8 mouse cellular contexts compared by ENCODE assay signal in genomic region chr3:68492513-68492912, GRCm38 (mm10).
A peak's percentile ranks its signal among the peaks of the same experiment; 100 is the strongest.
DNase-seq lines count a peak whose midpoint lies in the region; ATAC-seq and TF ChIP-seq lines count a peak whose summit lies in the region.

No protein-coding gene starts in this region.

- no peaks in the 10 kb centered on the region for H3K36me3 ChIP-seq in forebrain, embryonic 13.5 days (ENCODE audit: poor library complexity, severe bottlenecking)
- no peaks in the 10 kb centered on the region for H3K36me3 ChIP-seq in intestine, embryonic 16.5 days (ENCODE audit: control insufficient read depth, insufficient read depth, low read length)
- H3K36me3 ChIP-seq in lung, embryonic 14.5 days (ENCODE audit: insufficient read depth), result no peaks in the 10 kb centered on the region

- H3K4me3 ChIP-seq in forebrain, embryonic 13.5 days, result no peak overlapping the region
- peak overlapping the region; percentile 80 for H3K4me3 ChIP-seq in intestine, embryonic 16.5 days (ENCODE audit: low read length)
- H3K4me3 ChIP-seq in lung, embryonic 14.5 days (ENCODE audit: low read depth, low read length), result peak overlapping the region; percentile 77

- no peak for TF ChIP-seq CTCF in lung, embryonic 14.5 days (IDR thresholded peaks at IDR 0.05; ENCODE audit: low read depth)

- H3K9me3 ChIP-seq in forebrain, embryonic 13.5 days (replicated peaks), result no peaks in the 10 kb centered on the region
- no peaks in the 10 kb centered on the region for H3K9me3 ChIP-seq in intestine, embryonic 16.5 days (ENCODE audit: control insufficient read depth, low read length)
- no peaks in the 10 kb centered on the region for H3K9me3 ChIP-seq in lung, embryonic 14.5 days (ENCODE audit: low read depth, low read length)

- WGBS in forebrain, embryonic 13.5 days, result 26% methylated on average over 3 of the region's 3 CpGs
- 24% methylated on average over 3 of the region's 3 CpGs for WGBS in intestine, embryonic 16.5 days
- 27% methylated on average over 3 of the region's 3 CpGs for WGBS in lung, embryonic 14.5 days

- H3K27ac ChIP-seq in forebrain, embryonic 13.5 days, result no peak overlapping the region; the same call in 1 of the 2 replicates
- peak overlapping the region; percentile 97 for H3K27ac ChIP-seq in intestine, embryonic 16.5 days (ENCODE audit: low read length)
- peak overlapping the region; percentile 98 for H3K27ac ChIP-seq in lung, embryonic 14.5 days (ENCODE audit: low read depth)

- H3K9ac ChIP-seq in forebrain, embryonic 13.5 days, result no peak overlapping the region
- peak overlapping the region; percentile 93; the same call in 1 of the 2 replicates for H3K9ac ChIP-seq in intestine, embryonic 16.5 days (ENCODE audit: low read depth, low read length)
- H3K9ac ChIP-seq in lung, embryonic 14.5 days, result no peak overlapping the region

- H3K27me3 ChIP-seq in forebrain, embryonic 13.5 days, result peaks cover 24% of the 10 kb centered on the region
- H3K27me3 ChIP-seq in intestine, embryonic 16.5 days (replicated peaks; ENCODE audit: control insufficient read depth, insufficient read depth, low read length), result no peaks in the 10 kb centered on the region
- H3K27me3 ChIP-seq in lung, embryonic 14.5 days (ENCODE audit: insufficient read depth, low read length), result no peaks in the 10 kb centered on the region

- ATAC-seq in forebrain, embryonic 13.5 days, result no peak
- ATAC-seq in intestine, embryonic 16.5 days, result 0 out of 2 replicates have a peak, but pooled peaks have one; percentile 5
- ATAC-seq in lung, embryonic 14.5 days (ENCODE audit: insufficient read depth), result peak; percentile 23; the same call in 1 of the 2 replicates
- ATAC-seq in inflammation-experienced regulatory T-cells, adult 6 months, result no peak

- H3K4me1 ChIP-seq in forebrain, embryonic 13.5 days, result peaks cover 19% of the 10 kb centered on the region
- H3K4me1 ChIP-seq in intestine, embryonic 16.5 days (ENCODE audit: control insufficient read depth, insufficient read depth, low read length), result peaks cover 13% of the 10 kb centered on the region
- peaks cover 10% of the 10 kb centered on the region; the same call in 1 of the 2 replicates for H3K4me1 ChIP-seq in lung, embryonic 14.5 days (ENCODE audit: insufficient read depth)

- peak overlapping the region; percentile 99; the same call in 1 of the 2 replicates for H3K4me2 ChIP-seq in forebrain, embryonic 13.5 days
- H3K4me2 ChIP-seq in intestine, embryonic 16.5 days (ENCODE audit: low read depth, low read length), result peak overlapping the region; percentile 97
- H3K4me2 ChIP-seq in lung, embryonic 14.5 days, result peak overlapping the region; percentile 92

- DNase-seq in R1 (ENCODE audit: low read depth, low spot score), result peak; percentile 98
- DNase-seq in lung, embryonic 14.5 days, result peak; percentile 69
- no peak for DNase-seq in thymus, postnatal 25 days
- no peak for DNase-seq in left cerebral cortex, adult 18-20 months (ENCODE audit: low spot score in 2 of 2)
- no peak for DNase-seq in spleen, postnatal 14 days (ENCODE audit: low spot score in 2 of 2)

Comparison
In these comparisons a context has a peak if more than half of its experiments do, and no peak if none do; other contexts are left out.
1. DNase-seq: peak in R1 (single experiment) and lung, embryonic 14.5 days (single experiment); none in thymus, postnatal 25 days (single experiment), left cerebral cortex, adult 18-20 months (0 of 2) and spleen, postnatal 14 days (0 of 2).
2. ATAC-seq: peak in intestine, embryonic 16.5 days (single experiment) and lung, embryonic 14.5 days (single experiment); none in forebrain, embryonic 13.5 days (single experiment) and inflammation-experienced regulatory T-cells, adult 6 months (single experiment).
3. Peak in every context shown above with its lines, with median percentiles within 50 percentile points of each other: H3K4me2 ChIP-seq.